Mouse (Mus musculus) kidney, adult 2 months (tissue): ENCODE data around the gene G6pc3.

Source experiments
- CTCF ChIP-seq: fragments of 200-500 bp; conservative IDR thresholded peaks from 2 replicates; pipeline ENCODE4 v1.5.1; 2011; ENCODE audit warnings: low read depth, mild to moderate bottlenecking, control low read depth, low read length, moderate library complexity, mixed read lengths; ENCODE audit not compliant: insufficient read depth, insufficient read length
- POLR2A ChIP-seq: fragments of 200-500 bp; IDR thresholded peaks from one replicate; pipeline ENCODE4 v1.6.1; 2011; ENCODE audit warnings: low read depth, low read length, control low read depth

DNA sequence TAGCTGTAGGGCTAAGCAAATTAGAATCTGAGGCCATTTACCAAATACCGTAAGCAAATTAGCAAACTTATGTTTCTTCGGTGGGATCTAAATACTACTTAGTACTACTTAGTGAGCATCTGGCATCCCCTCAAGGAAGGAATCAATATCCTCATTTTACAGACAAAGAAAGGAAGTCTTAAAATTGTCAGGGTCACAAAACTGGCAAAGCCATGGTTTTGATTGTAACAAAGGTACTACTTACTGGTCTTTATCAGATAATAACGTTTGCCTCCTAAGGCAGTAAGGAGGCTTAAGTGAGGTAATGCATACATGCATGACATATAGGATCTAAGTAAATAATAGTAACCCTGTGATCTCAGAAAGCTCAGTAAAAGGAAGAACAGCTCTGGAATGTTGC, 3.7 kb upstream of the G6pc3 start:
- TF ChIP-seq CTCF (no peak), POLR2A (no peak)
